Mouse (Mus musculus) heart, postnatal 0 days (tissue): ENCODE data around the gene Erbb2.
A peak's percentile ranks its signal among the peaks of the same experiment; 100 is the strongest.

ENCODE experiments used
- CTCF ChIP-seq: IDR thresholded peaks from 2 replicates; pipeline ENCODE4 v1.5.1; 2016; ENCODE audit warnings: antibody characterized with exemption, control low read depth, low read depth
- EP300 ChIP-seq: IDR thresholded peaks from 2 replicates; pipeline ENCODE4 v1.6.1; 2016; ENCODE audit warnings: antibody characterized with exemption, low read depth

- TF ChIP-seq CTCF (no peak), EP300 (peak; percentile 9; the same call in 1 of the 2 replicates)
These were observed 28.8 kb upstream of the Erbb2 start, which contains the start of gene Tcap for GRCm38 (mm10) chr11:98383261-98384030.
